Mouse (Mus musculus) layer of hippocampus, adult 8-10 months (tissue): Measurements from ENCODE around the gene Als2. TPM values are rescaled to one million over a fixed set of nuclear protein-coding genes. Genes with fewer than 3 reads are reported as not detected.

Experiments used
- DNase-seq, 2 experiments: peaks; one replicate each; pipeline ENCODE4 v3.0.0; 2022; ENCODE audit warnings: low spot score in 2 of 2
- total RNA-seq, 4 experiments: library from RNA; stranded (reverse); gene quantifications; 2 replicates each; pipeline ENCODE4 v1.2.4; 2022

Als2 gene
- 10 to 100 TPM; 40.2 to 48.7 (median 44.2) TPM for total RNA-seq

DNA sequence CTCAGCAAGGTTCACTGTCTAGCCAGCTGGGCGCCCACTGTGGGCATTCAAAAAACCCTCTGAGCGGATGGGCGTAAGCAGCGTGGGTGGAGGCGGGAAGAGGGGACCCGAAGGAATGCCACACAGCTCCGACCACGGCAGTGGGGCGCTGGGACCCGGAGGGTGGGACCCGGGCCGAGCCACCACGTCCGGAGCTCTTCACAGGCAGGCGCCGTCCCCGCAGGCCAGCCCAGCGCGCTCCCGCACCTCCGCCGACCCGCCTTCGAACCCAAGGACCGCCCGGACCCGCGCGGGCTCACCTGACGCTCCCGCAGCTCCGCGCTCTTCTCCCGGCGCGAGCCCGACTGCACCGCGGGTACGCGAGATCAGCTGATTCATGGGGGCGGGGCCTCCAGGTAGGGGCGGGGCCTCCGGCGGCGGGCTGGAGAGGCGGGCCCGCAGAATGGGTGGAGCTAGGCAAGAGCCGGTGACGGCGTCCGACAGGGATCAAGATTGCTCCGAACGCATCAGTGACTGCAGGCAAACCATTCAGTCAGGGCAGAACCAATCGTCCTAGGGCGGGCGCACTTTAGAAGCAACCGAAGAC lies at the start of gene Als2:
Gene Als2 (minus strand): TSS at position 376 of the 586 bp plus-strand sequence.
- peak; percentile 97 to 99 for DNase-seq

GRCm38 (mm10) chr1:59286316-59286850 lies 49.4 kb upstream of the Als2 start:
- DNase-seq, result no peak

GRCm38 (mm10) chr1:59285880-59286279 lies 48.8 kb upstream of the Als2 start:
- no peak for DNase-seq

DNA sequence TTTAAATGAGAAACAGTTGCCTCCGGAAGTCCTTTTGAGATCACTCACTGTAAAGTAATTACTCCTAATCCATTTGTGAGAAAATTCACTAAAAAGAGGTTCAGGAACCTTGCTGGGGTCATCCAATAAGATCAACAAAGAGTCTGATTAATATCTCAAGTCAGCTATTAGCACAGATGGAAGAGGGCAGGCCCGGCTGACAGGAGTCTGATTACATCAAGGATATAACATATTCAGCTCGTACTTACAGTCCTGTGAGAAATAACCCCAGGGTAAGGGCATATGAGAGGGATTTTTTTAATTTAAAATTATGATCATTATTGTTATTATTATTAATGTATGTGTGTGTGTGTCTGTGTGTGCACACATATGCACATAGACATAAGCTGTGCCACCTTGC lies 35.2 kb upstream of the Als2 start:
- no peak for DNase-seq

- DNase-seq, result peak in 1 of 2 experiments; percentile 6
These were observed 33.1 kb upstream of the Als2 start for GRCm38 (mm10) chr1:59269951-59270689.

- no peak for DNase-seq
These were observed 32.4 kb upstream of the Als2 start for GRCm38 (mm10) chr1:59269466-59269865.

GRCm38 (mm10) chr1:59268931-59269330 lies 31.9 kb upstream of the Als2 start:
- DNase-seq, result no peak

GRCm38 (mm10) chr1:59257736-59258135 lies 20.7 kb upstream of the Als2 start:
- DNase-seq, result no peak

GRCm38 (mm10) chr1:59256751-59257231 lies 19.8 kb upstream of the Als2 start, which contains the start of gene Cdk15:
Gene Cdk15 (plus strand): TSS chr1:59256906.
- DNase-seq, result no peak

GRCm38 (mm10) chr1:59253301-59253909 lies 16.4 kb upstream of the Als2 start:
- DNase-seq, result no peak

- no peak for DNase-seq
These were observed 15.7 kb upstream of the Als2 start for GRCm38 (mm10) chr1:59252762-59253161.

GRCm38 (mm10) chr1:59247602-59248001 lies 10.6 kb upstream of the Als2 start:
- DNase-seq, result peak in 1 of 2 experiments; percentile 24

DNA sequence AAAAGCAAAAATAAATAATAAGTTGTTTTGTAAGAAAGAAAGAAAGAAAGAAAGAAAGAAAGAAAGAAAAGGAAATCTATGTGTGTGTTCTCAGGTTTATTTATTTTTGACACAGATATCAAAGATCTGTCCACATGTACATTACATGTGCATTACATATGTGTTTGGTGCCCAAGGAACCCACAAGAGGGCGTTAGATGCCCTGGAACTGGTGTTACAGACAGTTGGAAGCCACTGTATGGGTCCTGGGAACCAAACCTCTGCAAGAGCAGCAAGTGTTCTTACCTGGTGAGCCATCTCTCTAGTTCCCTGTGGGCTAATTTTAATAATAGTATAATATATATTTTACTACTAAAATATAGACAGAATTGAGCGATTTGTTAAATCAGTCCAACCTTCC lies 6.7 kb upstream of the Als2 start:
- no peak for DNase-seq

DNA sequence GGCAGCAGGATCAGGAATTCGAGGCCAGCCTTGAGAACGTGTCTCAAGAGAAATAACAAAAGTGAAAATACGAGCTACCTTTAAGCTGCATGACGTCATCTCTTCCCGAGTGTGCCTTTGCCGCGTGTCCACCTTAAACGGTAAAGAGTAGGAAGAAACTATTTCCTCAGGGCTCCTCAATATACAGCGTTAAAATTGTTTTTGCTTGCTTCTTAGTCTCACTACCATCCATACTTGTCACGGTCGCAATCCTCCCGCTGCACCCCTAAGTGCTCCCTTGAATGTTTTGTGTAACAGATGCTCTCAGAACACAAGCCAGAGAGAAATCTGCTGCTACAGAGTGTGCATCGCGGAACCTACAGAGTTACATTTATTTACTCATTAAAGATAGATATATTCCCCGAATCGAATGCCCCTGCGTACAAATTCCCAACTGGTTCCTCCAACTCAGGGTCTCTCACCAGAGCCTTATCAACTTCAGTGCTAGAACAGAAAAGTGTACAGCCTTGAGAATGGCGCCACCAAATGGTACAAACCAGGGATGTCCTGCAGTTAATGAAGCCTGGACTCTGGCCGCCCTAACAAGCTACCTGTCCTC lies 682 bp upstream of the Als2 start:
- DNase-seq, result peak; percentile 59 to 73

DNA sequence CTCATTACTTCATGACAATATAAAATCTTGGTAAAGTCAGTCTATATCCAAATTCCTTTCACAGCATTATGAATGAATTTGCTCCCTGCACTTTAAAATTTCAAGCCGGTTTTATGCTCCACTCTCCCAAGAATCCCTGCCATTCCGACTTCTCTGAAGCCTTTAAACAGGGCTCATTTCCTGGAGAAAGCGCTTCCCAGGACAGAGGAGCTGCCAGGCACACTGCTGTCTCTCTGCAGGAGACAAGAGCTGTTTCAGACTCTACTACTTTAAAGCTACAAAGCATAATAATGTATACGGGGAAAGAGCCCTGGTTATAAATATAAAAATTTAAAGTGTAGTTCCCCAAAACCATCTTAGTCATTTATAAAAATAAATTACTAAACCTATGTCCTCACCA lies 7.8 kb downstream of the Als2 start:
- DNase-seq, result no peak

- no peak for DNase-seq
These were observed 8.5 kb downstream of the Als2 start for GRCm38 (mm10) chr1:59228552-59228951.

DNA sequence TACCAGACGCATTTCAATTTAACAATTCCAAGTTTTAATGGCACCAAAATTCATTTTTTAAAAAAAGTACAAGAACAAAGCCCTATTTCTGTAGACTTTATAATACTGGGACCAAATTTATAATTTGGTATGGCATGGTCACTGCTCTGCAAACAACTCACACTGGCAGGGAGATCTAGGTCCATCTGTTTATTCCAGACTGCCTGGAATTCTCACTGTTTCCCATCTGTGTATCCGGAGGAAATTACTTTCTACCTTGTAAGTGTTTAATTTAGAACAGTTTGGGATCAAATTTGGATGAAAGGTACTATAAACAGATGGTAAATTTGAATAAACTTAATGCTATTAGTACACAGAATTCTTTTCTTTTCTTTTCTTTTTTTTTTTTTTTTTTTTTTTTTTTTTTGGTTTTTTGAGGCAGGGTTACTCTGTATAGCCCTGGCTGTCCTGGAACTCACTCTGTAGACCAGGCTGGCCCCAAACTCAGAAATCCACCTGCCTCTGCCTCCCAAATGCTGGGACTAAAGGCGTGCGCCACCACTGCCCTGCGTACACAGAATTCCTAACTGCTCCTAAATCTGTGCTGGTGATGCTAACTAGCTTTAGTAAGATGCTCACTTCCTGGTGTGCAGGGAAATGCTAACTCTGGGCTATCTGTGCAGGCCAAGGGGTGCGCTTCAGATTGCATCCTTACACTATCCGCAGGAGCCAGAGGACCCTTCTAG lies 14.8 kb downstream of the Als2 start:
- no peak for DNase-seq

GRCm38 (mm10) chr1:59221591-59221990 lies 15.4 kb downstream of the Als2 start:
- no peak for DNase-seq

DNA sequence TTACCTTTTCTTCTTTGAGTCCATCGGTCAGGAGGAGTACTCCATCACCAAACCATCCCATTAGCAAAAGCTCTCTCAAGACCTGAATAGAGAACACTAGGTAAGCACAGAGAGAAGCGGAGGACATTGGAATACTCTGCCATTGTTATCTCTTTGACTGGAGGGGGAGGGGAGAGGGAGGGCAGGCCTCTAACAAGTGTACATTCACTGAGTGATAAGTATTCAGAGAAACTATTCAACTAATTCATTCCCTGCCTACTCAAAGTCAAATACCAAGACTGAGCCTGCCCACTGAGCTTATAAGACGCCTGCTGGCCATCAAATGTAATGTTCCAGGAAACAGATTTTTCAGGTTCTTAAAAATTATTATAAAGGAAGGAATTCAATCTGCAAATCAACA lies 16.7 kb downstream of the Als2 start:
- DNase-seq, result no peak

GRCm38 (mm10) chr1:59215446-59215845 lies 21.6 kb downstream of the Als2 start:
- DNase-seq, result no peak

DNA sequence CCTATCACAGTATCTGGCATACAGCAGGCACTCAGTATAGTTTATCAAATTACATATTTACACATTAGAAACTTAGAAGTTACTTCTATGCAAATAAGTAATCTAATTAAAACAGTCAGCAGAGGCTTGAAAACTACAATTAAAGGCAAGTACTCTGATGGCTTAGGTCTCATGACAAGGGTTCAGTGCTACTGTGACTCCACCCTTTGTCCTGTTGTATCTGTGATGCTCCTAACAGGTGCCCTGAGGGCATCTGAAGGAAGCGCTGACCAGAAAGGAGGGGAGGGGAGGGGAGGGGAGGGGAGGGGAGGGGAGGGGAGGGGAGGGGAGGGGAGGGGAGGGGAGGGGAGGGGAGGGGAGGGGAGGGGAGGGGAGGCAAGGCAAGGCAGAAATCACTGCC lies 24.1 kb downstream of the Als2 start:
- DNase-seq, result no peak
